Mouse (Mus musculus): ENCODE measurements around the gene Sirt1. TPM values are rescaled to one million over a fixed set of nuclear protein-coding genes. Genes with fewer than 3 reads are reported as not detected.
"Not testable (repeated sequence)": the region's sequence is repeated elsewhere in the genome, so short reads cannot be mapped to it uniquely, and the experiment has no call there.

Gene Sirt1
- polyA plus RNA-seq, 1 experiment from 2014 or later, result 8.5 TPM

DNA sequence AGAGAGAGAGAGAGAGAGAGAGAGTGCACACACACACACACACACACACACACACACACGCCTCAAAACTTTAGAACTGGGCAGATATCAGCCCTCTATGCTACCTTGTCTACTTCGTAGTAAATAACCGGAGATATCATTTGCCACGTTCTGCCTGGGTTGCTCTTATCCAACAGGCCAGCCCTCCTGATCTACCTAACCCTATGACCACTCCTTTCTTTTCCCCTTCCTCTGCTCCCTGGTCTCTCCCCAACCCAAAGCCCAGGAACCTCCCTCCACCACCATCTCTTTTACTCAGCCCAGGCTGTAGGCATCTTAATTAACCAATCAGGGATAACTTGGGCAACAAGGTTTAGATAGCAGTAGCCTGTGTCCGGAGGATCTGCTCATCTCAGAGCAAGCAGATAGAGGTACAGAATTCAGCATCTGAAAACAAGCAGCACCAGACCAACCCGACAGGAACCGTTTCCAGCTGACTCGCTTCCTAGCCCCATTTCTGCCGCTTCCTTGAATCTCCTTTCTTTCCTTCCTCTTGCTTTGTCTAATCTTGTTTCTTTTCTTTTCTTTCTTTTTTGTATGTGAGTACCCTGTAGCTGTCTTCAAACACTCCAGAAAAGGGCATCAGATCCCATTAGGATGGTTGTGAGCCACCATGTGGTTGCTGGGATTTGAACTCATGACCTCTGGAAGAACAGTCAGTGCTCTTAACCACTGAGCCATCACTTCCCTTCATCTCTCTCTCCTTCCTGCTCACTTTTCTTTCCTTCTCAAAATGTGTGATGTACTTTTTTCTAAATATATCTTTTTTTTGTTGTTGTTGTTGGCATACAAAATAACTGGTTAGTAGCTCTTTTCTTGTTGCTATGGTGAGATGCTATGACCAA lies 42.3 kb upstream of the Sirt1 start:
- Histone ChIP-seq H3K36me3 (ENCODE audit: insufficient read depth) (no peaks in the 10 kb centered on the region), H3K4me2 (no peak overlapping the region), H3K9ac (no peak overlapping the region), H3K27me3 (ENCODE audit: insufficient read depth, low read length) (no peaks in the 10 kb centered on the region), H3K4me1 (ENCODE audit: insufficient read depth) (no peaks in the 10 kb centered on the region), H3K9me3 (ENCODE audit: low read depth, low read length) (no peaks in the 10 kb centered on the region), H3K4me3 (ENCODE audit: low read depth, low read length) (no peak overlapping the region), H3K27ac (ENCODE audit: low read depth) (no peak overlapping the region)
- WGBS, result 84% methylated on average over 9 of the region's 9 CpGs
- ATAC-seq (ENCODE audit: insufficient read depth) (no peak), DNase-seq (no peak)
- TF ChIP-seq CTCF (IDR thresholded peaks at IDR 0.05; ENCODE audit: low read depth), result no peak

DNA sequence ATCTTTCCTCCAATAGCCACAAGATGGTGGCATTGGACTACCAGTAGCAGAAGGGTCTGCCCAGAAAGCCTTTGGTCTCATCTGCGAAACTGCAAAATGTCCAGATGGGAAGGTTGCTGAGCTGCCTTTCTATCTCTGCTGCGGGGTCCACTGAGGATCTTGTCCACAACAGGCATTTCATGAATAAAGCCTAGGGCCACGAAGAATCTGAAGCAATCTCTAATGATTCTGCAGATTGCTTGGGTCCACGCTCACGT lies 41.2 kb upstream of the Sirt1 start:
- Histone ChIP-seq H3K4me3 (ENCODE audit: low read depth, low read length) (no peak overlapping the region), H3K27ac (ENCODE audit: low read depth) (no peak overlapping the region), H3K36me3 (ENCODE audit: insufficient read depth) (no peaks in the 10 kb centered on the region), H3K4me1 (ENCODE audit: insufficient read depth) (no peaks in the 10 kb centered on the region), H3K9ac (no peak overlapping the region), H3K4me2 (no peak overlapping the region), H3K9me3 (ENCODE audit: low read depth, low read length) (no peaks in the 10 kb centered on the region), H3K27me3 (ENCODE audit: insufficient read depth, low read length) (no peaks in the 10 kb centered on the region)
- TF ChIP-seq CTCF (IDR thresholded peaks at IDR 0.05; ENCODE audit: low read depth), result no peak
- 78% methylated on average over 5 of the region's 5 CpGs for WGBS
- ATAC-seq (ENCODE audit: insufficient read depth) (no peak), DNase-seq (peak; percentile 48)

DNA sequence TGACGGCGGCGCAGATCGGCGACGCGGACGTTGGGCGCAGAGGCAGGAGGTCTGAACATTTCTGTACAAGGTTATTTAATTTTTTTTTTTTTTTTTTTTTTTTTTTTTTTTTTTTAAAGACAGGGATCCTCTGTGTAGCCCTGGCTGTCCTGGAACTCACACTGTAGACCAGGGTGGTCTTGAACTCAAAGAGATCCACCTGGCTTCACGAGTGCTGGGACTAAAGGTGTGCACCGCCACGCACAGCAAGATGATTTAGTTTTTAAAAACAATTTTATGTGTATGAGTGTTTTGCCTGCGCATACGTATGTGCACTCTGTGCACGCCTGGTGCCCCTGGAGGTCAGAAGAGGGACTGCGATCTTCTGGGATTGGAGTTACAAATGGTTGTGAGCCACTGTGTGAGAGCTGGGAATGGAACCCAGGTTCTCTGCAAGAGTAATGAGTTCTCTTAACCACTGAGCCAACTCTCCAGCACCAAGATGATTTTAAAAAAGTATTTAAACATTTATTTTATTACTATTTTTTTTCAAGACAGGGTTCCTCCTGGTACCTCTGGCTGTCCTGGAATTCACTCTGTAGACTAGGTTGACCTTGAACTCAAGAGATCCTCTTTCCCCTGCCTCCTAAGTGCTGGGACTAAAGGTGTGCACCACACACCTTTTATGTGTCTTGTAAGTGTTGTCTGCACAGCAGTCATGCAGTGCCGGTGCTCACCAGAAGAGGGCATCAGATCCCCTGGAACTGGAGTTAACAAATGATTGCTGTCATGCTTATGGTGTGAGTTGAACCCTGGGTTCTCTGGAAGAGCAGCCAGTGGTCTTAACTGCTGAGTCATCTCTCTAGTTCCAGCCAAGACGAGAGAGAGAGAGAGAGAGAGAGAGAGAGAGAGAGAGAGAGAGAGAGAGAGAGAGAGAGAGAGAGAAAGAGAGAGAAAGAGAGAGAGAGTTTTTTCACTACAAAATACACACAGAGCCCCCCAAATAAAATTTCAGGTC lies 40.5 kb upstream of the Sirt1 start, which contains the start of gene Gm7075:
TSS of gene Gm7075 (minus strand) at position 51 of the 997 bp plus-strand sequence.
- no peak within 1 kb of the TSS for H3K27ac ChIP-seq (ENCODE audit: low read depth)
- H3K36me3 ChIP-seq (ENCODE audit: insufficient read depth), result no peaks in the 10 kb centered on the region
- no peak within 1 kb of the TSS for H3K4me3 ChIP-seq (ENCODE audit: low read depth, low read length)
- no peaks in the 10 kb centered on the region for H3K4me1 ChIP-seq (ENCODE audit: insufficient read depth)
- H3K9ac ChIP-seq, result no peak within 1 kb of the TSS
- ATAC-seq (ENCODE audit: insufficient read depth) (no peak), DNase-seq (peak; percentile 64)
- no peak within 1 kb of the TSS for H3K4me2 ChIP-seq
- WGBS, result 86% methylated on average over 18 of the region's 18 CpGs
- H3K27me3 ChIP-seq (ENCODE audit: insufficient read depth, low read length), result no peaks in the 10 kb centered on the region
- no peaks in the 10 kb centered on the region for H3K9me3 ChIP-seq (ENCODE audit: low read depth, low read length)
- TF ChIP-seq CTCF (IDR thresholded peaks at IDR 0.05; ENCODE audit: low read depth), result peak; percentile 68

DNA sequence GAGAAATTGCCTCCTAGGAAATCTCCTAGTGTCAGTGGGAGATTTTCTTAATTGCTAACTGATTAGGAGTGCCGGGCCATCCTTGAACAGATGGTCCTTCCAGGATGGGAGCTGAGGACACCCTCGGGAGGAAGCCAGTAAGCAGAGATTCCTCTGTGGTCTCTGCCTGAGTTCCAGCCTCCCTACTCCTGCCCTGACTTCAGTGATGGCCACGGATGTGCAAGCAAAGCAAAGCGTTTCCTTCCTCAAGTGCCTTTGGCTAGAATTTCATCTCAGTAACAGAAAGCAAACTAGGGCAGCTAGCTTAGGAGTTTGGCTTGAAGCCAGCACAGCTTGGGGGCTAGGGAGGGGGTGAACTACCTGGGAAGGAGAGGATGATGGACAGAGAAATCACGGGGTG lies 35.6 kb upstream of the Sirt1 start:
- Histone ChIP-seq H3K4me2 (no peak overlapping the region), H3K27me3 (ENCODE audit: insufficient read depth, low read length) (no peaks in the 10 kb centered on the region), H3K4me3 (ENCODE audit: low read depth, low read length) (no peak overlapping the region), H3K27ac (ENCODE audit: low read depth) (no peak overlapping the region), H3K9me3 (ENCODE audit: low read depth, low read length) (no peaks in the 10 kb centered on the region), H3K9ac (no peak overlapping the region), H3K36me3 (ENCODE audit: insufficient read depth) (no peaks in the 10 kb centered on the region), H3K4me1 (ENCODE audit: insufficient read depth) (no peaks in the 10 kb centered on the region)
- no peak for TF ChIP-seq CTCF (IDR thresholded peaks at IDR 0.05; ENCODE audit: low read depth)
- no peak for ATAC-seq (ENCODE audit: insufficient read depth)
- WGBS, result 38% methylated on average over 5 of the region's 5 CpGs
- DNase-seq, result peak; percentile 7

DNA sequence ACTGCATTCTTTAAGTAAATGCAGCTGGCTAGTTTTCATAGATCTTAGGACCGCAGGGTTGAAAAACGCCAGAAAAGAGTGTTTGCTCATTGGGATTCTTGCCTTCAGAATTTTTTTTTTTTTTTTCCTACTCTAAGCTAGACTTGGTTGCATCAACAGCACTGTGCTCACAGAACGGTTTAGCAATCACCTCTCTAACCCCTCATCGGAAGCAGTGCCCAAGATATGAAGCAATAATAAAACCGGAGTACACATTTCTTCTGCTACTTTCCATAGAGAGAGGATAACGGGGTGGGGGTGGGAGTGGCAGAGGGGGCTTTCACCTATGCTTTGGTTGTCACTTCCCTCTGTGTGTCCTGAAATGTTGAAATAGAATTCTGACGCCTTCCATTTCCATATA lies 34.3 kb upstream of the Sirt1 start:
- Histone ChIP-seq H3K27ac (ENCODE audit: low read depth) (no peak overlapping the region), H3K4me2 (peak overlapping the region; percentile 46), H3K9ac (no peak overlapping the region), H3K4me1 (ENCODE audit: insufficient read depth) (no peaks in the 10 kb centered on the region), H3K4me3 (ENCODE audit: low read depth, low read length) (no peak overlapping the region), H3K36me3 (ENCODE audit: insufficient read depth) (no peaks in the 10 kb centered on the region), H3K9me3 (ENCODE audit: low read depth, low read length) (no peaks in the 10 kb centered on the region), H3K27me3 (ENCODE audit: insufficient read depth, low read length) (no peaks in the 10 kb centered on the region)
- DNase-seq (peak; percentile 17), ATAC-seq (ENCODE audit: insufficient read depth) (peak; percentile 38; the same call in 1 of the 2 replicates)
- TF ChIP-seq CTCF (IDR thresholded peaks at IDR 0.05; ENCODE audit: low read depth), result no peak
- 35% methylated on average over 7 of the region's 7 CpGs for WGBS

DNA sequence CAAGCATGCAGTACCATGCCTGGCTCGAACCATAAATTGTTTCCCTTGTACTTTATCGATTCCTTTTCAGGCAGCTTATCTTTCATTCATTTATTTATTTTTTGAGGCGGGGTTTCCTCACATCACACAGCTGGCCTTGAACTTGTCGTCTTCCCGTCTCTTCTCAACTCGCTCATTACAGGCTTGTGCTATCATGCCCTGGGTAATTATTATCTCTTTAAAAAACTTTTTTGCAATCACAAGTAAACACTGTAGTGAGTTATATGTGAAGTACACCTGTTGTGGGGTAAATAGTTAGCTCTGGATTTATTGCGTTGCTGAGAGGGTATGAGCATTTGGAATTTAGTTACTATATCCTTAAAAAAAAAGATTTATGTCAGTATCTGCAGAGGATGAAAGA lies 33.8 kb upstream of the Sirt1 start:
- no peak for TF ChIP-seq CTCF (IDR thresholded peaks at IDR 0.05; ENCODE audit: low read depth)
- Histone ChIP-seq H3K27ac (ENCODE audit: low read depth) (no peak overlapping the region), H3K9me3 (ENCODE audit: low read depth, low read length) (no peaks in the 10 kb centered on the region), H3K27me3 (ENCODE audit: insufficient read depth, low read length) (no peaks in the 10 kb centered on the region), H3K4me2 (no peak overlapping the region; the same call in 1 of the 2 replicates), H3K36me3 (ENCODE audit: insufficient read depth) (no peaks in the 10 kb centered on the region), H3K4me3 (ENCODE audit: low read depth, low read length) (no peak overlapping the region), H3K9ac (no peak overlapping the region), H3K4me1 (ENCODE audit: insufficient read depth) (no peaks in the 10 kb centered on the region)
- DNase-seq (no peak), ATAC-seq (ENCODE audit: insufficient read depth) (no peak)
- WGBS, result 34% methylated on average over 7 of the region's 7 CpGs

DNA sequence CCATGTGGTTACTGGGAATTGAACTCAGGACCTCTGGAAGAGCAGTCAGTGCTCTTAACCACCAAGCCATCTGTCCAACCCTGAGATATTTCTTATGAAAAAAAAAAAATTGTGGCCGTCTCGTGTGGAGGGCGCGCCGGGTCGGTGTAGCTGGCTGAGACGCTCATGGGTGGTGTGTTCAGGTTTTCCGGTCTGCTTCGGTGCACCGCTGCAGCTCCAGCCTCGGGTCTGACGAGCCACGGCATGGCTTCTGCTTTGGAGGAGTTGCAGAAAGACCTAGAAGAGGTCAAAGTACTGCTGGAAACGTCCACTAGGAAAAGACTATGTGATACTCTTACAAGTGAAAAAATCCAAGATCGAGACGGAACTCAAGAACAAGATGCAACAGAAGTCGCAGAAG lies 31.3 kb upstream of the Sirt1 start:
- TF ChIP-seq CTCF (IDR thresholded peaks at IDR 0.05; ENCODE audit: low read depth), result no peak
- Histone ChIP-seq H3K9ac (no peak overlapping the region), H3K4me2 (no peak overlapping the region), H3K4me1 (ENCODE audit: insufficient read depth) (no peaks in the 10 kb centered on the region), H3K27ac (ENCODE audit: low read depth) (no peak overlapping the region), H3K4me3 (ENCODE audit: low read depth, low read length) (no peak overlapping the region), H3K36me3 (ENCODE audit: insufficient read depth) (no peaks in the 10 kb centered on the region), H3K27me3 (ENCODE audit: insufficient read depth, low read length) (no peaks in the 10 kb centered on the region), H3K9me3 (ENCODE audit: low read depth, low read length) (no peaks in the 10 kb centered on the region)
- 82% methylated on average over 17 of the region's 17 CpGs for WGBS
- no peak for DNase-seq
- ATAC-seq (ENCODE audit: insufficient read depth), result no peak

DNA sequence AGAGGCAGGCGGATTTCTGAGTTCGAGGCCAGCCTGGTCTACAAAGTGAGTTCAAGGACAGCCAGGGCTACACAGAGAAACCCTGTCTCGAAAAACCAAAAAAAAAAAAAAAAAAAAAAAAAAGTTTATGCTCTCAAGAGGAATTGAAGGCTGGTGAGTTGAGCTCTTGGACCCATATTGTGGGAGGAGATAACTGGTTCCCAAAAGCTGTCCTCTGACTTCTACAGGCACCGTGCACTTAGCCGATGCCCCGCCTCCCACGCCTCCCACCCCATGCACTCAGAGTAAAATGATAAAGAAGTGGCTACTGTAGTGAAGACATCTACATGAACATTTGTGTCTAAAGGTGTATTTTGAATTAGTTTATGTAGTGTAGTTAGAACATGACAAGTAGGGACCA lies 30.2 kb upstream of the Sirt1 start:
- not testable (repeated sequence) for H3K27ac ChIP-seq (ENCODE audit: low read depth); H3K4me1 ChIP-seq (ENCODE audit: insufficient read depth); DNase-seq; ATAC-seq (ENCODE audit: insufficient read depth); H3K4me2 ChIP-seq; H3K9ac ChIP-seq; H3K36me3 ChIP-seq (ENCODE audit: insufficient read depth); H3K9me3 ChIP-seq (ENCODE audit: low read depth, low read length); H3K27me3 ChIP-seq (ENCODE audit: insufficient read depth, low read length); H3K4me3 ChIP-seq (ENCODE audit: low read depth, low read length)
- 94% methylated on average over 4 of the region's 7 CpGs for WGBS
